24 mouse cellular contexts compared by ENCODE assay signal in the genomic region with DNA sequence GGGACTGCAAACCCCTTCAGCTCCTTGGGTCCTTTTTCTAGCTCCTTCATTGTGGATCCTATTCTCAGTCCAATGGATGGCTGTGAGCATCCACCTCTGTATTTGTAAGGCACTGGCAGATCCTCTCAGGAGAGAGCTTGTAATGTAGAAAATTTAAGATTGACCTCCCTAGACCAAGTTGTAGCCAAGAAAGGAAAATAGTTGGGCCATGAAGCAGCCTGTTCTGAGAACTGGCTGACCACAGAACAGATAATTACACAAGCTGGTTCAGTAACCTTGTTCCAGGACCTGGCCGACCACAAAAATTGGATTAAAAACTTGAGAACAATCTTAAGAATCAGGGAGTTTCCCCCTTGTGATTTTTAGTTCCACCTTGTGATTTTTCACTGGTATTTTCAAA. TPM values are rescaled to one million over a fixed set of nuclear protein-coding genes. Genes with fewer than 3 reads are reported as not detected.
DNase-seq lines count a peak whose midpoint lies in the region; ATAC-seq and TF ChIP-seq lines count a peak whose summit lies in the region.
"Had no signal": no experiment of that assay in that cellular context is flagged by ENCODE, and none has a peak within 500 bp of the region (broad histone marks: within the 10 kb centered on the region; RNA-seq: fewer than 3 reads in every experiment).

No protein-coding gene starts in this region.

- H3ac ChIP-seq in myocyte (ENCODE audit: control insufficient read depth, insufficient read length): no peak overlapping the region

- H3K27me3 ChIP-seq in hindbrain, embryonic 11.5 days (ENCODE audit: control insufficient read depth, insufficient read depth, low read length): no peaks in the 10 kb centered on the region
- H3K27me3 ChIP-seq in hindbrain, embryonic 10.5 days (ENCODE audit: insufficient read depth, poor library complexity, severe bottlenecking): no peaks in the 10 kb centered on the region
- H3K27me3 ChIP-seq in myocyte (ENCODE audit: control insufficient read depth, insufficient read depth, insufficient read length): no peaks in the 10 kb centered on the region
- no peaks in the 10 kb centered on the region for H3K27me3 ChIP-seq in kidney, embryonic 15.5 days
- H3K27me3 ChIP-seq: embryonic facial prominence, embryonic 13.5 days; embryonic facial prominence, embryonic 15.5 days; forebrain, embryonic 12.5 days had no signal

- H3K27ac ChIP-seq in hindbrain, embryonic 11.5 days (ENCODE audit: low read depth, low read length): no peak overlapping the region
- H3K27ac ChIP-seq in hindbrain, embryonic 10.5 days: no peak overlapping the region
- H3K27ac ChIP-seq in kidney, embryonic 15.5 days: no peak overlapping the region
- H3K27ac ChIP-seq: embryonic facial prominence, embryonic 13.5 days; embryonic facial prominence, embryonic 15.5 days; forebrain, embryonic 10.5 days; forebrain, embryonic 12.5 days had no signal

- H3K9ac ChIP-seq in hindbrain, embryonic 11.5 days (ENCODE audit: low read depth, low read length): no peak overlapping the region
- H3K9ac ChIP-seq in kidney, embryonic 15.5 days: no peak overlapping the region
- H3K9ac ChIP-seq: embryonic facial prominence, embryonic 13.5 days; embryonic facial prominence, embryonic 15.5 days; forebrain, embryonic 12.5 days had no signal

- DNase-seq in hindbrain, embryonic 11.5 days (ENCODE audit: low spot score): no peak
- no peak for DNase-seq in hindbrain, embryonic 10.5 days (ENCODE audit: low spot score)
- DNase-seq in Muller cell, postnatal 12 days (ENCODE audit: inconsistent ontology term): peak; percentile 3
- DNase-seq in cerebellum, postnatal 36 days: no peak
- DNase-seq: adrenal gland, adult 8-10 months; adrenal gland, postnatal 14 days; adrenal gland, postnatal 36 days; cerebellum, adult 11-12 months; cerebellum, adult 2 months; cerebellum, adult 9-10 months; cerebellum, postnatal 10 days; cerebellum, postnatal 25 days; embryo, embryonic 11 days had no signal

- ATAC-seq in hindbrain, embryonic 11.5 days (ENCODE audit: low FRiP score): 0 out of 2 replicates have a peak, but pooled peaks have one; percentile 4
- ATAC-seq in kidney, embryonic 15.5 days (replicated peaks; ENCODE audit: low FRiP score): no peak
- ATAC-seq: activated CD4-positive, CD25-positive, alpha-beta regulatory T cell, adult 4 months; forebrain, embryonic 14.5 days; forebrain, embryonic 16.5 days had no signal

- no peaks in the 10 kb centered on the region for H3K79me2 ChIP-seq in myocyte (ENCODE audit: control insufficient read depth, insufficient read depth)

- no peaks in the 10 kb centered on the region for H3K9me3 ChIP-seq in hindbrain, embryonic 11.5 days (ENCODE audit: control insufficient read depth, low read length)
- H3K9me3 ChIP-seq in hindbrain, embryonic 10.5 days: peaks cover 9% of the 10 kb centered on the region; the same call in 1 of the 2 replicates
- H3K9me3 ChIP-seq in kidney, embryonic 15.5 days (replicated peaks): no peaks in the 10 kb centered on the region
- H3K9me3 ChIP-seq: embryonic facial prominence, embryonic 13.5 days; embryonic facial prominence, embryonic 15.5 days; forebrain, embryonic 12.5 days had no signal

- H3K4me1 ChIP-seq in hindbrain, embryonic 11.5 days (replicated peaks; ENCODE audit: control insufficient read depth, insufficient read depth, low read length): no peaks in the 10 kb centered on the region
- H3K4me1 ChIP-seq in hindbrain, embryonic 10.5 days (replicated peaks): no peaks in the 10 kb centered on the region
- no peaks in the 10 kb centered on the region for H3K4me1 ChIP-seq in kidney, embryonic 15.5 days
- H3K4me1 ChIP-seq: embryonic facial prominence, embryonic 13.5 days; embryonic facial prominence, embryonic 15.5 days; forebrain, embryonic 10.5 days; forebrain, embryonic 12.5 days had no signal

- TF ChIP-seq POLR2A in myocyte (IDR thresholded peaks at IDR 0.05; ENCODE audit: insufficient read length, low read depth): no peak

- H3K36me3 ChIP-seq in hindbrain, embryonic 11.5 days (ENCODE audit: control insufficient read depth, insufficient read depth, low read length): no peaks in the 10 kb centered on the region
- H3K36me3 ChIP-seq in hindbrain, embryonic 10.5 days: no peaks in the 10 kb centered on the region
- no peaks in the 10 kb centered on the region for H3K36me3 ChIP-seq in myocyte (ENCODE audit: control insufficient read depth, insufficient read depth)
- no peaks in the 10 kb centered on the region for H3K36me3 ChIP-seq in kidney, embryonic 15.5 days
- H3K36me3 ChIP-seq: embryonic facial prominence, embryonic 13.5 days; embryonic facial prominence, embryonic 15.5 days; forebrain, embryonic 10.5 days; forebrain, embryonic 12.5 days had no signal

- WGBS in hindbrain, embryonic 11.5 days: 52% methylated on average over 1 of the region's 1 CpGs
- WGBS in hindbrain, embryonic 10.5 days: 49% methylated on average over 1 of the region's 1 CpGs
- WGBS in kidney, embryonic 15.5 days: 41% methylated on average over 1 of the region's 1 CpGs

- H3K4me2 ChIP-seq in hindbrain, embryonic 11.5 days (replicated peaks; ENCODE audit: low read depth, low read length): no peak overlapping the region
- no peak overlapping the region for H3K4me2 ChIP-seq in myocyte (ENCODE audit: low read depth)
- H3K4me2 ChIP-seq in kidney, embryonic 15.5 days: no peak overlapping the region
- H3K4me2 ChIP-seq: embryonic facial prominence, embryonic 13.5 days; embryonic facial prominence, embryonic 15.5 days; forebrain, embryonic 12.5 days had no signal

- H3K4me3 ChIP-seq in hindbrain, embryonic 11.5 days (ENCODE audit: low read depth, low read length): no peak overlapping the region
- H3K4me3 ChIP-seq in hindbrain, embryonic 10.5 days: no peak overlapping the region
- no peak overlapping the region for H3K4me3 ChIP-seq in myocyte
- H3K4me3 ChIP-seq in kidney, embryonic 15.5 days (replicated peaks): no peak overlapping the region
- H3K4me3 ChIP-seq: embryonic facial prominence, embryonic 13.5 days; embryonic facial prominence, embryonic 15.5 days; erythroblast, embryonic 14.5 days; forebrain, embryonic 10.5 days; forebrain, embryonic 12.5 days had no signal

TF ChIP-seq in myocyte, 11 proteins besides CTCF, POLR2A, EP300 and RAD21:
- TF ChIP-seq SRF (IDR thresholded peaks at IDR 0.05; ENCODE audit: control insufficient read depth, insufficient read length, low read depth) (no peak), CEBPB (IDR thresholded peaks at IDR 0.05; ENCODE audit: insufficient read depth, poor library complexity, severe bottlenecking) (0 out of 2 replicates have a peak, but pooled peaks have one; percentile 29)
TF ChIP-seq in myocyte: peak in this region for 1.

RNA-seq across cellular contexts. Expression of a gene that starts 7.3 kb away (rescaled TPM):
- not detected in 2 replicates for polyA plus RNA-seq in hindbrain, embryonic 11.5 days (2014; fragmentation: Nextera tagmentation; extraction: Ambion mirVana)
- not detected in 2 replicates for polyA plus RNA-seq in hindbrain, embryonic 10.5 days (2016; fragmentation: Nextera tagmentation; extraction: Ambion mirVana)
- 4.4 TPM for polyA plus RNA-seq in myocyte (2012; fragmentation: generic; extraction: Trizol)
- polyA plus RNA-seq in kidney, embryonic 15.5 days (2015; fragmentation: Nextera tagmentation; extraction: Ambion mirVana): not detected in 2 replicates
- polyA plus RNA-seq: activated CD4-positive, CD25-positive, alpha-beta regulatory T cell, adult 4 months; cerebellum, adult 2 months; embryonic facial prominence, embryonic 11.5 days; embryonic facial prominence, embryonic 13.5 days; embryonic facial prominence, embryonic 15.5 days; erythroblast, embryonic 14.5 days; forebrain, embryonic 10.5 days; forebrain, embryonic 12.5 days; forebrain, embryonic 14.5 days; forebrain, embryonic 16.5 days had no signal

RNA-seq across cellular contexts. Expression of a gene that starts 17.1 kb away (rescaled TPM):
- not detected in 2 replicates for polyA plus RNA-seq in hindbrain, embryonic 11.5 days (2014; fragmentation: Nextera tagmentation; extraction: Ambion mirVana)
- not detected in 2 replicates for polyA plus RNA-seq in hindbrain, embryonic 10.5 days (2016; fragmentation: Nextera tagmentation; extraction: Ambion mirVana)
- polyA plus RNA-seq in myocyte (2012; fragmentation: generic; extraction: Trizol): 1.2 TPM
- polyA plus RNA-seq in kidney, embryonic 15.5 days (2015; fragmentation: Nextera tagmentation; extraction: Ambion mirVana): 0.12 and 0.13 TPM in 2 replicates
- polyA plus RNA-seq: activated CD4-positive, CD25-positive, alpha-beta regulatory T cell, adult 4 months; cerebellum, adult 2 months; embryonic facial prominence, embryonic 11.5 days; embryonic facial prominence, embryonic 13.5 days; embryonic facial prominence, embryonic 15.5 days; erythroblast, embryonic 14.5 days; forebrain, embryonic 10.5 days; forebrain, embryonic 12.5 days; forebrain, embryonic 14.5 days; forebrain, embryonic 16.5 days had no signal
